ENCODE assay signal across 12 mouse cellular contexts in genomic region chr16:36770830-36771229, GRCm38 (mm10). TPM values are rescaled to one million over a fixed set of nuclear protein-coding genes. Genes with fewer than 3 reads are reported as not detected.
DNase-seq lines count a peak whose midpoint lies in the region; ATAC-seq lines count a peak whose summit lies in the region.
"Had no signal": no experiment of that assay in that cellular context is flagged by ENCODE, and none has a peak within 500 bp of the region (broad histone marks: within the 10 kb centered on the region; RNA-seq: fewer than 3 reads in every experiment).

No protein-coding gene starts in this region.

- no peaks in the 10 kb centered on the region for H3K27me3 ChIP-seq in hindbrain, embryonic 16.5 days (replicated peaks; ENCODE audit: control insufficient read depth, insufficient read depth, low read length)
- H3K27me3 ChIP-seq in hindbrain, embryonic 10.5 days (ENCODE audit: insufficient read depth, poor library complexity, severe bottlenecking), result no peaks in the 10 kb centered on the region
- H3K27me3 ChIP-seq in lung, embryonic 15.5 days, result no peaks in the 10 kb centered on the region
- H3K27me3 ChIP-seq: limb, embryonic 13.5 days had no signal

- H3K4me1 ChIP-seq in hindbrain, embryonic 16.5 days (ENCODE audit: control insufficient read depth, insufficient read depth, low read depth, low read length), result no peaks in the 10 kb centered on the region
- H3K4me1 ChIP-seq in hindbrain, embryonic 10.5 days (replicated peaks), result no peaks in the 10 kb centered on the region
- H3K4me1 ChIP-seq in lung, embryonic 15.5 days, result 0 out of 2 replicates have a peak, but pooled peaks cover 5% of the 10 kb centered on the region
- H3K4me1 ChIP-seq: limb, embryonic 13.5 days had no signal

- H3K4me2 ChIP-seq in hindbrain, embryonic 16.5 days (ENCODE audit: low read length), result no peak overlapping the region
- no peak overlapping the region for H3K4me2 ChIP-seq in lung, embryonic 15.5 days
- H3K4me2 ChIP-seq: limb, embryonic 13.5 days had no signal

- H3K9me3 ChIP-seq in hindbrain, embryonic 16.5 days (ENCODE audit: control insufficient read depth, low read length), result no peaks in the 10 kb centered on the region
- no peaks in the 10 kb centered on the region for H3K9me3 ChIP-seq in hindbrain, embryonic 10.5 days
- no peaks in the 10 kb centered on the region for H3K9me3 ChIP-seq in lung, embryonic 15.5 days
- H3K9me3 ChIP-seq: limb, embryonic 13.5 days had no signal

- no peaks in the 10 kb centered on the region for H3K36me3 ChIP-seq in hindbrain, embryonic 16.5 days (ENCODE audit: control insufficient read depth, insufficient read depth, low read length)
- H3K36me3 ChIP-seq in hindbrain, embryonic 10.5 days, result no peaks in the 10 kb centered on the region
- H3K36me3 ChIP-seq in lung, embryonic 15.5 days, result no peaks in the 10 kb centered on the region
- H3K36me3 ChIP-seq: limb, embryonic 13.5 days had no signal

- peak; percentile 79; the same call in 1 of the 2 replicates for ATAC-seq in hindbrain, embryonic 16.5 days
- ATAC-seq in lung, embryonic 15.5 days (ENCODE audit: borderline replicate concordance, extremely low read depth, low FRiP score, low TSS enrichment), result peak; percentile 59

- no peak overlapping the region for H3K9ac ChIP-seq in hindbrain, embryonic 16.5 days (ENCODE audit: low read depth, low read length)
- no peak overlapping the region for H3K9ac ChIP-seq in lung, embryonic 15.5 days
- H3K9ac ChIP-seq: limb, embryonic 13.5 days had no signal

- no peak overlapping the region for H3K4me3 ChIP-seq in hindbrain, embryonic 16.5 days (ENCODE audit: low read length)
- H3K4me3 ChIP-seq in hindbrain, embryonic 10.5 days, result no peak overlapping the region
- H3K4me3 ChIP-seq in lung, embryonic 15.5 days, result no peak overlapping the region
- H3K4me3 ChIP-seq: heart, adult 2 months; limb, embryonic 13.5 days had no signal

- no peak for DNase-seq in hindbrain, embryonic 10.5 days (ENCODE audit: low spot score)
- DNase-seq in 3T3-L1 (ENCODE audit: low read depth, low spot score), result peak; percentile 12
- DNase-seq in brain, adult 2 months (ENCODE audit: low read depth, low spot score), result peak; percentile 8
- DNase-seq in embryo, embryonic 9.5 days (ENCODE audit: extremely low spot score), result no peak
- DNase-seq in heart, adult 8-10 months (ENCODE audit: low spot score), result no peak
- DNase-seq: adrenal gland, postnatal 10 days; heart, adult 2 months; kidney, adult 18-20 months; spleen, adult 18-20 months had no signal

- WGBS in hindbrain, embryonic 16.5 days, result 58% methylated on average over 4 of the region's 4 CpGs
- 68% methylated on average over 4 of the region's 4 CpGs for WGBS in hindbrain, embryonic 10.5 days
- 57% methylated on average over 4 of the region's 4 CpGs for WGBS in lung, embryonic 15.5 days

- H3K27ac ChIP-seq in hindbrain, embryonic 16.5 days (ENCODE audit: low read depth, low read length), result no peak overlapping the region
- no peak overlapping the region for H3K27ac ChIP-seq in hindbrain, embryonic 10.5 days
- H3K27ac ChIP-seq in lung, embryonic 15.5 days, result peak overlapping the region; percentile 63
- H3K27ac ChIP-seq: heart, adult 2 months; limb, embryonic 13.5 days had no signal

RNA-seq across cellular contexts. Expression of gene Slc15a2, which starts 13.9 kb away (rescaled TPM):
- polyA plus RNA-seq in hindbrain, embryonic 16.5 days (2015; fragmentation: Nextera tagmentation; extraction: Ambion mirVana), result 15.3 and 17.9 TPM in 2 replicates
- polyA plus RNA-seq in hindbrain, embryonic 10.5 days (2016; fragmentation: Nextera tagmentation; extraction: Ambion mirVana), result 1.7 and 1.8 TPM in 2 replicates
- 41.7 and 42.8 TPM in 2 replicates for polyA plus RNA-seq in lung, embryonic 15.5 days (2015; fragmentation: Nextera tagmentation; extraction: Ambion mirVana)
- 1 to 10 TPM; 2.1 to 3.9 (median 3.4) TPM for total RNA-seq in heart, adult 8-10 months (2022)

RNA-seq across cellular contexts. Expression of gene Iqcb1, which starts 57.4 kb away (rescaled TPM):
- polyA plus RNA-seq in hindbrain, embryonic 16.5 days (2015; fragmentation: Nextera tagmentation; extraction: Ambion mirVana), result 55.9 and 59.1 TPM in 2 replicates
- polyA plus RNA-seq in hindbrain, embryonic 10.5 days (2016; fragmentation: Nextera tagmentation; extraction: Ambion mirVana), result 52.4 and 66.8 TPM in 2 replicates
- 30.2 and 32.2 TPM in 2 replicates for polyA plus RNA-seq in lung, embryonic 15.5 days (2015; fragmentation: Nextera tagmentation; extraction: Ambion mirVana)
- total RNA-seq in heart, adult 8-10 months (2022), result 10 to 100 TPM; 13.6 to 18.0 (median 16.8) TPM

Comparison
In these comparisons a context has a peak if more than half of its experiments do, and no peak if none do; other contexts are left out.
1. DNase-seq: peak in 3T3-L1 (single experiment) and brain, adult 2 months (single experiment); none in hindbrain, embryonic 10.5 days (single experiment), embryo, embryonic 9.5 days (single experiment) and heart, adult 8-10 months (single experiment).